Mouse (Mus musculus) gastrocnemius, adult 2 months (tissue): ENCODE data around the gene Smg7. TPM values are rescaled to one million over a fixed set of nuclear protein-coding genes. Genes with fewer than 3 reads are reported as not detected.

ENCODE experiments used
- DNase-seq: peaks from one replicate; pipeline ENCODE4 v3.0.0; 2022
- H3K27ac ChIP-seq: fragments of 200-600 bp; 2 replicates; pipeline ENCODE4 v1.8.1; 2022; ENCODE audit warnings: mild to moderate bottlenecking
- H3K4me3 ChIP-seq: fragments of 200-600 bp; 2 replicates; pipeline ENCODE4 v1.8.1; 2022; ENCODE audit warnings: mild to moderate bottlenecking, moderate library complexity
- CTCF ChIP-seq: fragments of 200-600 bp; IDR thresholded peaks from 2 replicates; pipeline ENCODE4 v1.8.1; 2022; ENCODE audit warnings: antibody characterized with exemption, mild to moderate bottlenecking, moderate library complexity
- intact Hi-C: fragments of 180-260 bp; cut with DNase I; formaldehyde crosslinking; loops from one replicate; pipeline ENCODE4 v1.15.1; 2025
- total RNA-seq, 2 experiments: library from RNA; stranded (reverse); gene quantifications; 2 replicates each; pipeline ENCODE4 v1.2.3; 2021

Smg7 gene
- total RNA-seq, 2 experiments from 2014 or later = 38.7 to 40.4 TPM

DNA sequence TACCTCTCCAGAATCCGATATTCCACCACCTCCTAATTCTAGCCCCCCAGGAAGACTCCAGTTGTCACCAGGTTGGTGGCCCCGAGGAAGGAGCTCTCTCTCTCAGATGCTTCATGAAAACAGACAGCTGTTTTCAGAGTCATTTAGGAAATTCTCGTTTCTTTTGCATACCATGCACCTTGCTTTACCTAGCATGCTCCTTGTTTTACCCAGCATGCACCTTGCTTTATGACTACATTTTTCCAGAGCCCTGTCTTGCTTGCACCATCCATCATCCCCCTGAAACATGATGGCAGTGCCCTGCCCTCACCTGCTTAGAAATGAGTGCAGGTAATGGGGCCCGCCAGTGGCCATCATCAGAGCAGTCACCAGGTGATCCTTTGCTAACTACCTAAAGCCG, 70.8 kb downstream of the Smg7 start:
- DNase-seq = no peak
- no peak overlapping the region for H3K4me3 ChIP-seq
- no peak for TF ChIP-seq CTCF
- H3K27ac ChIP-seq = no peak overlapping the region
- intact Hi-C loops = no loop called here

DNA sequence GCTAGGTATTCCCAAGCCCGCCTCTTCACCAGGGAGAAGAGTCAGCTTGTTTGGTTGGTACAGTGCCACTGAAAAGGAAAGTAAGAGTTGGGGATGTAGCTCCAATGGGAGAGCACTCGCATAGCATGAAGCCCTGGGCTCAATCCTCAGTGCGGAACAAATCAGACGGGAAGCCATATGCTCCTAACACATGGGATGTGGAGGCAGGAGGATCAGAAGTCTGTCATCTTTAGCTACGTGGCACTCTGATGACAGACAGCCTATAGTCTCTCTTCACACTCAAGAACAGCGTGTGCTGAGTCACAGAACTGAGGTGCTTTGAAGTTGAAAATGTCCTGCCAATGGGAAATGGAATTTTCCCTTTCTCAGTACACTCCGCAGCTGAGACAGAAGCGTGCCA, 71.4 kb downstream of the Smg7 start:
- H3K27ac ChIP-seq = no peak overlapping the region
- TF ChIP-seq CTCF = no peak
- intact Hi-C loops = no loop called here
- H3K4me3 ChIP-seq = no peak overlapping the region
- no peak for DNase-seq

DNA sequence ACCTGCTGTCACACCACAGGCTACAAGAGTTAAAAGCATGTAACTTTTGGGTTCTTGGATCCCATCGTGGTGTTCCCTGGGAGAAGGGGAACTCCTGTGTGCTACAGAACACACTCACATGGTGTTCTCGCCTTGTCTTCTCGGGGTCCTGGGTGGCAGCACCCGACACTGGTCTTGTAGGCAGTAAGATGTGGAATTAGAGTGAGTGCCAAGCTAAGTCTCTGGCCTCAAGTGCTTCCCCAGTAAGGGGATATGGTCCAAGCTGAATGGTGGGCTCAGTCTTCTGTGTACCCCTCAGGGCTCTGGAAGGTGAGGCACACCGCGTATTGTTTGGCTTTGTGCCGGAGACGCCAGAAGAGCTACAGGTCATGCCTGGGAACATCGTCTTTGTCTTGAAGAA, 72.4 kb downstream of the Smg7 start:
- intact Hi-C loops = no loop called here
- Histone ChIP-seq H3K27ac (no peak overlapping the region), H3K4me3 (no peak overlapping the region)
- TF ChIP-seq CTCF = no peak
- DNase-seq = no peak

DNA sequence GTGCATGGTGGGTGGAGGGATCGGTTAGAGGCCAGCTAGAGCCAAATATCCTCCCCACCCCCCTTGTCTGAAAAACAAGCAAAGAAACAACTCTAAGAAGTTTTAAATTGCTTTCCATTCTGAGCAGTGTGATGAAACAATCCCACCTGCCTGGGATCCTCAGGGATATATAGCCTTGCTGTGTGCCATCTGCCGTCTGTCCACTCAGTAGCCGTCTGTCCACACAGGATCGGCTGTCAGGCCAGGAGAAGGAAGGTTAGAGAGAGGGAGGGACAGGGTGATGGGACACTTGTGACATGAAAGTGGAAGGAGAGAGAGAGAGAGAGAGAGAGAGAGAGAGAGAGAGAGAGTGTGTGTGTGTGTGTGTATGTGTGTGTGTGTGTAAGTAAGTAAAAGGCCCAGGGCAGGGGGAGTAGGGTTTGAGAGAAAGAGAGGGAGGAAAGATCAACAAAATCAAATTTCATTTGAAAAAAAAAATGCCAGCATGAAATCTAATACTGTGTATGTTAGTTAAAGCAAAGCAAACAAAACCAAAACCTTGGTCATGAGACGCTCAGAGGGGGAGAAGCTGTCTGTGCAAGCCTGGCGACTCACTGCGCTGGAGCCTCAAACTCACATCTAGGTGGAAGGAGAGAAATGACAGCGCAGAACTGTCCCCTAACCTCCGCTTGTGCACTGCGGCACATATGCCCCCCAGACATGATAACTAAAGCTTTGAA, 73.7 kb downstream of the Smg7 start:
- TF ChIP-seq CTCF = no peak
- no peak overlapping the region for H3K4me3 ChIP-seq
- no peak for DNase-seq
- H3K27ac ChIP-seq = no peak overlapping the region
- intact Hi-C loops = no loop called here

DNA sequence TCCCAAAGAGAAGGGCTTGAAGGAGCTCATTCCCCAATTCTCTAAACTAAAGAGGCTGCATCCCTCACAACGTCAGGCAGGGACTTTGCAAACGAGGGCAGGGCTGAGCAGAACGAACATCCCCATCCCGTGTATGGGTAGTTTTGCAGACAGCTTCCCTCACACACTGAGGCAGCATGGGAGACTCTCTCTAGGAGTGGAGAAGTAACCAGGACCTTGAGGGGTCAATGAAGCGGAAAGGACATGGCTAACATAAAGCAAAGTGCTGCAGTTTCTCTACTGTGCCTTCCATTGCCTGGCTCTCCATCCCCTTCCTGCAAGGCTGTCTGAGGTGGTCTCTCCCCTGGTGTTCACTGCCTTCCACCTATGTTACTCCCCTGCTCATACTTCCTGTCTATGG, 74.3 kb downstream of the Smg7 start:
- no peak overlapping the region for H3K4me3 ChIP-seq
- intact Hi-C loops = no loop called here
- DNase-seq = no peak
- no peak for TF ChIP-seq CTCF
- H3K27ac ChIP-seq = no peak overlapping the region

DNA sequence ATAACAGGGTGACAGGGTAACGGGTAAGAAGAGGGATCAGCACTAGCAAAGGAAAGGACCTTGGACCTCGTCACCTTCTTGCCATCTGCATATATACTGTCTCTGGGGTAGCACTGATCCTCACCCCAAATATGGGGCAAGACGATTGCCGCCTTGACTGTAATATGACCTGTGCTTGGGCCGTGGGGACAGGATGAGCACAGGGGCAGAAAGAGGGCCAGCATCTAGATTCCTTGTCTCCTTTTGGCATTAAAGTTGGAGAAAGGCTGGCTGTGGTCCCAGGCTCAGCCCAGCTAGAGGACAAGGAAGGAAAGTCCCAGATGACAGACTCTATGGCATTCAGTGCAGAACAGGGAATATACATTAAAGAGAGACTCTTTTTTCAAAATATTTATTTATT, 76.0 kb downstream of the Smg7 start:
- peak overlapping the region; percentile 1; the same call in 1 of the 2 replicates for H3K27ac ChIP-seq
- peak; percentile 50 for DNase-seq
- TF ChIP-seq CTCF = no peak
- intact Hi-C loops = no loop called here
- no peak overlapping the region for H3K4me3 ChIP-seq

DNA sequence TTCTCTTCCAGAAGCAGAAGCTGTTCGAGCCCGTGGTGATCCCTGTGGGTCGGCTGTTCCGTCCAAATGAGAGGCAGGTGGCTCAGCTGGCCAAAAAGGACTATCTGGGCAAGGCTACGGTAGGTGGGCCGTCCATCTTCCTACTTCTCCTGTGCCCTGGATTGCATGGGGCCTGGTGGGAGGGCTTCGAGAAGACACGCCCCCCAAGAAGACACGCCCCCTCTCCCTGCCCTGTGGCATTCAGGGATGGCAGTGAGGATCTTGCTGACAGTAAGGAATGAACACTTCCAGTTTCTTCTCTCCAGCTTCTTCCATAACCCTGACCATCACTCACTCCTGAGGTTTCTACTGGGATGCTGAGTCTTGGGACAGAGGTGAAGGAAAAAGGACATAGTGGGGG, 78.2 kb downstream of the Smg7 start:
- Histone ChIP-seq H3K4me3 (no peak overlapping the region), H3K27ac (no peak overlapping the region)
- no peak for DNase-seq
- TF ChIP-seq CTCF = no peak
- intact Hi-C loops = no loop called here

DNA sequence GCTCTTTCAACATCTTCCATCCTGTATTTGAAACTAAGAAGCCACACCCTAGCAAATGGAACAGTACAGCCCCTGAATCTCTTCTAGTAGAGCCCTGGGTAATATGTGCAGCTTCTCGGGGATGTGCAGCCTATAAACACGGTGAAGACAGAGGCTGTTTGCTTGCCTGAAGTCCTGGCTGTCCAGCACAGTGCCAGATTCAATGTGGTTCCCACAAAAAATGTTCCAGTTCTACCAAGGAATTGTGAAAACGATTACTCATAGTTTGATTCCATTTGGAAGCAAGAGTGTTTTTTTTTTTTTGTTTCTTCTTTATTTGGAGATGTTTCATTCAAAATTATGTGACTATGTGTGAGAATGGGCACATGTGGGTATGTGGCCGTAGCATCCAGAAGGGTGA, 80.7 kb downstream of the Smg7 start:
- no peak for DNase-seq
- intact Hi-C loops = no loop called here
- H3K4me3 ChIP-seq = no peak overlapping the region
- 0 out of 2 replicates have a peak overlapping the region, but pooled peaks have one; percentile 12 for H3K27ac ChIP-seq
- TF ChIP-seq CTCF = no peak

DNA sequence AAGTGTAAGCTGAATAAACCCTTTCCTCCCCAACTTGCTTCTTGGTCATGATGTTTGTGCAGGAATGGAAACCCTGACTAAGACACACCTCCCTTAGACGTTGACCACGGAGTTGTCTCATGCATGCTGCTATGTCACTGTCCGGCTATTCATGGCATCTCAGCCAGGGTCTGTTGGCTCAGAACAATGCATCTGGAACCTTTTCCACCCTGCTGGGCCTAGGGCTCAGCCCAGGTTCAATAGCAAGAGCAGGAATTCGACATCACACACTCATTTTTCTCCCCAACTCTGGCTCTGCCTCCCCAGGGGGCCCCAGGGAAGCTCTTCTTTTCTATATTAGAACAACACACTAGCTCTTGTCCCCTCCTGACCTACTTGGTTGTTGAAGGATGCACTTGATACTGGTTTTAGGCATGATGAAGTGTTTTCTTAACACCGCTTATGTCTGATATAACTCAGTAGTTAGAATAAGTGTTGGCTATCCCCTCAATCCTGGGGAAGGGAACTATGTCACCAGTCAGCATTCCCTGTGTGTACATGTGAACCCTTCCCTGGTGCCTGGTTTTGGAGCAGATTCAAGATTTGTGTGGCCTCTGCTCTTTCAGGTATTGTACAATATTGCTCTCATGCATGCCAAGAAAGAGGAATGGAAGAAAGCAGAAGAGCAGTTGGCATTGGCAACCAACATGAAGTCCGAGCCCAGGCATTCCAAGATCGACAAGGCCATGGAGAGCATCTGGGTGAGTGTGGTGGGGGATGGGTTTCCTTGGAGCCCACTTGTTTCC, 81.3 kb downstream of the Smg7 start:
- Histone ChIP-seq H3K4me3 (no peak overlapping the region), H3K27ac (0 out of 2 replicates have a peak overlapping the region, but pooled peaks have one; percentile 12)
- DNase-seq = no peak
- TF ChIP-seq CTCF = no peak
- intact Hi-C loops = no loop called here

DNA sequence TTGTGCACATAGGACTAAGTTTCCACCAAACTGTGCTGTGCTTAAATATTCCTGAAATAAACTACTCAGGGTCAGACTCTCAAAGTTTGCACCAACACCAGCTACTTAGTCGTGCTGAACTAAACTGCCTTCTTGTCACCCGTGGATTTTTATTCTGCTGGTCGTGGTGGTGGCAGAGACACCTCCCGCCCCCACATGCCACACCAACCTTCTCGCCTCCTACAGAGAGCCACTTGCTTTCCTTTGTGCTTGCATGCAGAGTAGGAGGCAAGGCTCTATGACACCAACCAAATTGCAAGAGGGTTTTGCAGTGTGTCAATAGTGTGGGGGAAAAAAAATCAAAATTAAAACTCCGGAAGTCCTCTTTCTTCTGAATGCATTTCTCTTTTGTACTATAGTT, 82.9 kb downstream of the Smg7 start:
- intact Hi-C loops = no loop called here
- no peak for TF ChIP-seq CTCF
- H3K4me3 ChIP-seq = no peak overlapping the region
- H3K27ac ChIP-seq = no peak overlapping the region
- no peak for DNase-seq

DNA sequence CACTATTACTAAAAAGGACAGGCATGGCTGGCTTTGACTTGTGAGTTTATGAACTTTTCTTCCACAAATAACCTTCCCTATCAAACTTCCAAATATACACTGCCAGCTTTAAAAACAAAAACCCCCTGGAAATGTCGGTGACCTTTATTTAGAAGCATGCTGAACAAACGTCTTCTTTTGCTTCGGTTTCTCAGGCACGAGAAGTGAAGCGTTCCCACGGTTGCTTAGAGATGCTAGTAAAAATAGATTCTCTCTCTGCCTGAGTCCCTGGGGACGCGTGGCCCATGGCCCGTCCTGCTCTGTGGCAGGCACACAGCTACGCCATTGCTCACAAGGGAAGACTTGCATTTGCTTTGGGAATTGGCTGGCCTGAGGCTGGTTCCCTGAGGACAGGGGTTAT, 84.7 kb downstream of the Smg7 start:
- intact Hi-C loops = no loop called here
- DNase-seq = peak; percentile 83
- Histone ChIP-seq H3K4me3 (peak overlapping the region; percentile 39), H3K27ac (peak overlapping the region; percentile 80)
- no peak for TF ChIP-seq CTCF

DNA sequence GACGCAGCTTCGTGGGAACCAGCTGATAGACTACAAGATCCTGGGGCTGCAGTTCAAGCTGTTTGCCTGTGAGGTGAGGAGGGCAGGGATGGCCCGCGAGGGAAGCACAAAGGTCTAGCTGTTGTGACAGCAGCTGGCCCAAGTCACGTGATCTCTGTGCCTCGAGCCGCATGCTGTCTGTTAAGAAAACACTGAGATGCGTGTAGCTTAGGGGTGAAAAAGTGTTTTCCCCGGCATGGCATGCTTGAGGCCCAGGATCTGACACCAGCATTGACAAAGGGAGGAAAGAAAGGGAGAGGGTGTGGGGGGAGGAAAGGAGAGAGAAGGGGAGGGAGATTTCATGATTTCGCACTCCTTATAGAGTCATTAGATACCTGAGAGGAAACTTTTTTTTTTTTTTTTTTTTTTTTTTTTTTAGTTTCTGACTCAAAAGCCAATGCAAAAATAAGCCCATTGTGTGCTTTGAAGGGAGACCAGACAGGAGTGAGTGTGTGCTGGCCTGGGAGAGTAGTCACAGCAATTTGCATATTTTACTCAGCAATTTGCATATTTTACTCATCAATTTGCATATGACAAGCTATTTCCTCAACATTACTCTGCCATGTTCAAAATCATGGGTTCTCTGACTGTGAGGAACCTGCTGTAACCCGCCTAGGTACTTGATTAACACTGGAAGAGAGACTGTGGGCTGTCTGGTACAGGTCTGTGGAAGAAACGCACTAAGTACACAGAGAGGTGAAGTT, 85.2 kb downstream of the Smg7 start:
- no peak for TF ChIP-seq CTCF
- no peak for DNase-seq
- Histone ChIP-seq H3K27ac (peak overlapping the region; percentile 80), H3K4me3 (peak overlapping the region; percentile 39)
- intact Hi-C loops = no loop called here

DNA sequence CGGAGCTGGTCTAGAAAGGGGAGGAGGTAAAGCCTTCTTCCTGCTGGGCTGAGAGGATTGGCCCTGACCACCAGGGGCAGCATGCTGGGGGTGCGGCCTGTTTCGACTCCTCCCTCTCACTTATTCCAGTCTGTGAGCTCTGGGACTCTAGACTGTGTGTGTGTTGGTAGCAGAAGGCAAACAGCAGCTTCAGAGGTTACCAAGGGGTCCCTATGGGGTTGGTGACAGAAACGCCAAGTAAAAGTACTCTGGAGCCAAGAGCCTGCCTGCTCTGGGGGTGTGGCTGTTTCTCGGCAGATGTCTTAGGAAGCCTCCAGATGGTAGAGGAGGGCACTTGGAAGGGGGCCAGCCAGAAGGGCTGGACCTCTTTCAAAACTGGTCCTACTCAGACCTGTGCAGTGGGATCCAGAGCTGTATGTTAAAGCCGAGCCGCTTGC, 87.2 kb downstream of the Smg7 start:
- peak; percentile 42 for DNase-seq
- H3K27ac ChIP-seq = peak overlapping the region; percentile 59
- intact Hi-C loops = no loop called here
- H3K4me3 ChIP-seq = peak overlapping the region; percentile 50
- peak; percentile 47 for TF ChIP-seq CTCF
